Mouse (Mus musculus) forebrain, embryonic 15.5 days (tissue): ENCODE data around the gene Ear1. TPM values are rescaled to one million over a fixed set of nuclear protein-coding genes. Genes with fewer than 3 reads are reported as not detected.
"Not testable (repeated sequence)": the region's sequence is repeated elsewhere in the genome, so short reads cannot be mapped to it uniquely, and the experiment has no call there.

Experiments
- ATAC-seq: fragments of 200-750 bp; cut with Nextera tagmentation; replicated peaks from 2 replicates; pipeline ENCODE4 v1.8.0; 2017; ENCODE audit warnings: mild to moderate bottlenecking, moderate TSS enrichment, moderate library complexity
- H3K27ac ChIP-seq: fragments of 300-500 bp; sonication (generic); replicated peaks from 2 replicates; pipeline ENCODE4 v1.5.1; 2015; ENCODE audit warnings: mild to moderate bottlenecking, inconsistent platforms
- H3K27me3 ChIP-seq: fragments of 300-500 bp; sonication (generic); 2 replicates; pipeline ENCODE4 v1.6.1; 2015; ENCODE audit warnings: inconsistent platforms
- H3K36me3 ChIP-seq: fragments of 300-500 bp; sonication (generic); 2 replicates; pipeline ENCODE4 v1.6.1; 2015; ENCODE audit warnings: mild to moderate bottlenecking, inconsistent platforms
- H3K4me1 ChIP-seq: fragments of 300-500 bp; sonication (generic); 2 replicates; pipeline ENCODE4 v1.6.1; 2015; ENCODE audit warnings: inconsistent platforms
- H3K4me2 ChIP-seq: fragments of 300-500 bp; sonication (generic); replicated peaks from 2 replicates; pipeline ENCODE4 v1.6.1; 2015; ENCODE audit warnings: mild to moderate bottlenecking, inconsistent platforms
- H3K4me3 ChIP-seq: fragments of 300-500 bp; sonication (generic); 2 replicates; pipeline ENCODE4 v1.5.1; 2015; ENCODE audit warnings: mild to moderate bottlenecking, inconsistent platforms
- H3K9ac ChIP-seq: fragments of 300-500 bp; sonication (generic); replicated peaks from 2 replicates; pipeline ENCODE4 v1.6.1; 2015; ENCODE audit warnings: mild to moderate bottlenecking, inconsistent platforms
- H3K9me3 ChIP-seq: fragments of 300-500 bp; sonication (generic); 2 replicates; pipeline ENCODE4 v1.6.1; 2016; ENCODE audit warnings: inconsistent platforms
- WGBS: fragments of 180-500 bp; shearing (Covaris S2); methylation state at CpG from one replicate; pipeline ENCODE4 v1.1.7; 2015; ENCODE audit warnings: mixed read lengths; 5-methylcytosine and 5-hydroxymethylcytosine counted together
- polyA plus RNA-seq: library from polyadenylated mRNA; unstranded; fragments of >200 nt; fragmentation: Nextera tagmentation; extraction: Ambion mirVana; gene quantifications from 2 replicates; pipeline ENCODE4 v1.2.1, GENCODE M21; 2015

The Ear1 gene
- polyA plus RNA-seq, 1 experiment from 2014 or later: not detected

DNA sequence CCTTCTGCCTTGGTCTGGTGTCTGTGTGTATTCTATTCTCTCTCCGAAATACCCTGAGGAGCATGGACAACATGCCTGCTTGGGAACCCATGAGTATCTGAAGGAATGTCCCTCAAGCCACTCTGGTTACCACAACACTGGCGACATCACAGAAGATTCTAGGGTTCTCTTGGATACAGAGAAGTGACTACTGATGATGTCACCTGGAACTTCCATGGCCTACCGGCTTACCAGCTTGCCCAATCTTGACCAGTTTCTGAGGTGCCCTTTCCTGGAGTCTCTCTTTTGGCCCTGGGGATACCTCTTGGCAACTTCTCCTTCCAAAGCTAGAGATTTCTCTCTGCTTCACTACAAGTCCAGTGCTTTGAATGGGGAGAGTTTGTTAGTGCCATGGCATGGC is 90.7 kb downstream of the Ear1 start, which contains the start of gene Gm8180:
Gene Gm8180, minus strand, starts transcription at position 101 of the 400 bp plus-strand sequence.
- H3K9ac ChIP-seq, H3K4me1 ChIP-seq, H3K9me3 ChIP-seq, H3K27ac ChIP-seq, H3K4me2 ChIP-seq, H3K4me3 ChIP-seq, H3K36me3 ChIP-seq, ATAC-seq, H3K27me3 ChIP-seq: not testable (repeated sequence)
- WGBS: 93% methylated on average over 3 of the region's 3 CpGs

Other genes starting within 250 kb of the Ear1 start
- gene Gm8165, start 198.3 kb downstream of the Ear1 start, polyA plus RNA-seq: not detected in 2 replicates
- gene Gm7324, start 177.7 kb downstream of the Ear1 start, polyA plus RNA-seq: 0.72 and 1.0 TPM in 2 replicates
- gene Gm16506, start 148.0 kb downstream of the Ear1 start, polyA plus RNA-seq: not detected in 2 replicates
- not detected in 2 replicates for gene Gm6526, start 127.7 kb downstream of the Ear1 start, polyA plus RNA-seq
- gene Gm8180, start 90.8 kb downstream of the Ear1 start, polyA plus RNA-seq: not detected in 2 replicates
- gene Ear10, start 48.0 kb upstream of the Ear1 start, polyA plus RNA-seq: not detected in 2 replicates
- gene Gm8113, start 49.9 kb upstream of the Ear1 start, polyA plus RNA-seq: 4.4 and 4.7 TPM in 2 replicates
- not detected in 2 replicates for gene Ang5, start 81.6 kb upstream of the Ear1 start, polyA plus RNA-seq
- not detected in 2 replicates for gene Ang6, start 126.8 kb upstream of the Ear1 start, polyA plus RNA-seq
- not detected in 2 replicates for gene Ear2, start 227.1 kb upstream of the Ear1 start, polyA plus RNA-seq
- gene Gm3327, start 248.3 kb upstream of the Ear1 start, polyA plus RNA-seq: not detected in 2 replicates